Mouse (Mus musculus) liver, postnatal 0 days (tissue): ENCODE data around the gene Gm20388.

Source experiments
- CTCF ChIP-seq: sonication (generic); IDR thresholded peaks from 2 replicates; pipeline ENCODE4 v1.5.1; 2016; ENCODE audit warnings: antibody characterized with exemption, low read depth
- EP300 ChIP-seq: IDR thresholded peaks from 2 replicates; pipeline ENCODE4 v1.6.1; 2016; ENCODE audit warnings: antibody characterized with exemption, low read depth, mild to moderate bottlenecking

- TF ChIP-seq CTCF (no peak), EP300 (no peak)
Measured at GRCm38 (mm10) chr8:122089186-122089700, 2178.6 kb downstream of the Gm20388 start.
